Mouse (Mus musculus) hindbrain, embryonic 11.5 days (tissue): ENCODE measurements around the gene Rbm38. TPM values are rescaled to one million over a fixed set of nuclear protein-coding genes. Genes with fewer than 3 reads are reported as not detected.

Source experiments
- ATAC-seq: fragments of 200-750 bp; cut with Nextera tagmentation; 2 replicates; pipeline ENCODE4 v1.8.0; 2017; ENCODE audit warnings: mild to moderate bottlenecking, moderate TSS enrichment, moderate library complexity; ENCODE audit not compliant: low FRiP score
- DNase-seq: peaks from one replicate; pipeline ENCODE4 v3.0.0-alpha.2; 2015; ENCODE audit warnings: low spot score
- H3K27ac ChIP-seq: fragments of 300-500 bp; sonication (generic); 2 replicates; pipeline ENCODE4 v1.5.1; 2014; ENCODE audit warnings: mild to moderate bottlenecking, low read depth, low read length
- H3K27me3 ChIP-seq: fragments of 300-500 bp; sonication (generic); 2 replicates; pipeline ENCODE4 v1.6.1; 2014; ENCODE audit warnings: mild to moderate bottlenecking, low read length, moderate library complexity, mixed read lengths; ENCODE audit not compliant: control insufficient read depth, insufficient read depth
- H3K36me3 ChIP-seq: fragments of 300-500 bp; sonication (generic); 2 replicates; pipeline ENCODE4 v1.6.1; 2014; ENCODE audit warnings: mild to moderate bottlenecking, low read length, moderate library complexity, mixed read lengths; ENCODE audit not compliant: control insufficient read depth, insufficient read depth
- H3K4me1 ChIP-seq: fragments of 300-500 bp; sonication (generic); replicated peaks from 2 replicates; pipeline ENCODE4 v1.6.1; 2014; ENCODE audit warnings: low read length, mixed read lengths; ENCODE audit not compliant: control insufficient read depth, insufficient read depth
- H3K4me2 ChIP-seq: fragments of 300-500 bp; sonication (generic); replicated peaks from 2 replicates; pipeline ENCODE4 v1.6.1; 2014; ENCODE audit warnings: mild to moderate bottlenecking, low read depth, low read length
- H3K4me3 ChIP-seq: fragments of 300-500 bp; sonication (generic); 2 replicates; pipeline ENCODE4 v1.5.1; 2014; ENCODE audit warnings: low read depth, low read length
- H3K9ac ChIP-seq: fragments of 300-500 bp; sonication (generic); 2 replicates; pipeline ENCODE4 v1.6.1; 2014; ENCODE audit warnings: low read depth, low read length
- H3K9me3 ChIP-seq: fragments of 300-500 bp; sonication (generic); 2 replicates; pipeline ENCODE4 v1.6.1; 2016; ENCODE audit warnings: low read length; ENCODE audit not compliant: control insufficient read depth
- WGBS: fragments of 180-500 bp; shearing (Covaris S2); extraction: QIAGEN DNeasy Blood & Tissue Kit; methylation state at CpG from one replicate; pipeline ENCODE4 v1.1.7; 2014; 5-methylcytosine and 5-hydroxymethylcytosine counted together
- polyA plus RNA-seq: library from polyadenylated mRNA; unstranded; fragments of >200 nt; fragmentation: Nextera tagmentation; extraction: Ambion mirVana; gene quantifications from 2 replicates; pipeline ENCODE4 v1.2.1, GENCODE M21; 2014

Rbm38 gene
- 57.0 and 63.3 TPM in 2 replicates for polyA plus RNA-seq

- peak; percentile 35 for DNase-seq
- H3K9me3 ChIP-seq: no peaks in the 10 kb centered on the region
- no peak for ATAC-seq
- peak within 1 kb of the TSS; percentile 31 for H3K4me3 ChIP-seq
- WGBS: 32% methylated on average over 11 of the region's 11 CpGs
- peaks cover 19% of the 10 kb centered on the region for H3K27me3 ChIP-seq
- peak within 1 kb of the TSS; percentile 71 for H3K4me2 ChIP-seq
- peaks cover 21% of the 10 kb centered on the region for H3K4me1 ChIP-seq
- H3K36me3 ChIP-seq: peaks cover 3% of the 10 kb centered on the region; the same call in 1 of the 2 replicates
- H3K27ac ChIP-seq: no peak within 1 kb of the TSS
- H3K9ac ChIP-seq: 0 out of 2 replicates have a peak within 1 kb of the TSS, but pooled peaks have one; percentile 40
Measured at GRCm38 (mm10) chr2:173020430-173020829, at the start of gene Rbm38. TSS of gene Rbm38 (plus strand) at chr2:173020498.

GRCm38 (mm10) chr2:172971865-172972264 is 48.4 kb upstream of the Rbm38 start:
- no peak for DNase-seq
- no peaks in the 10 kb centered on the region for H3K36me3 ChIP-seq
- H3K4me1 ChIP-seq: peaks cover 2% of the 10 kb centered on the region; the same call in 1 of the 2 replicates
- no peaks in the 10 kb centered on the region for H3K9me3 ChIP-seq
- H3K27ac ChIP-seq: no peak overlapping the region
- ATAC-seq: no peak
- no peak overlapping the region for H3K4me3 ChIP-seq
- no peak overlapping the region for H3K9ac ChIP-seq
- 87% methylated on average over 2 of the region's 2 CpGs for WGBS
- H3K27me3 ChIP-seq: no peaks in the 10 kb centered on the region
- H3K4me2 ChIP-seq: no peak overlapping the region

- ATAC-seq: no peak
- H3K4me3 ChIP-seq: no peak overlapping the region
- H3K9ac ChIP-seq: no peak overlapping the region
- no peak for DNase-seq
- H3K27me3 ChIP-seq: no peaks in the 10 kb centered on the region
- no peaks in the 10 kb centered on the region for H3K9me3 ChIP-seq
- no peaks in the 10 kb centered on the region for H3K36me3 ChIP-seq
- 21% methylated on average over 7 of the region's 7 CpGs for WGBS
- no peak overlapping the region for H3K4me2 ChIP-seq
- no peak overlapping the region for H3K27ac ChIP-seq
- H3K4me1 ChIP-seq: peaks cover 2% of the 10 kb centered on the region; the same call in 1 of the 2 replicates
Measured at GRCm38 (mm10) chr2:172973806-172974565, 46.3 kb upstream of the Rbm38 start.

- WGBS: 30% methylated on average over 7 of the region's 7 CpGs
- Histone ChIP-seq H3K27ac (no peak overlapping the region), H3K36me3 (no peaks in the 10 kb centered on the region), H3K9me3 (no peaks in the 10 kb centered on the region), H3K4me2 (no peak overlapping the region), H3K9ac (no peak overlapping the region), H3K4me1 (peaks cover 2% of the 10 kb centered on the region; the same call in 1 of the 2 replicates), H3K4me3 (no peak overlapping the region), H3K27me3 (no peaks in the 10 kb centered on the region)
- ATAC-seq (no peak), DNase-seq (no peak)
Measured at GRCm38 (mm10) chr2:172974701-172975100, 45.6 kb upstream of the Rbm38 start.

- H3K4me2 ChIP-seq: no peak overlapping the region
- no peaks in the 10 kb centered on the region for H3K27me3 ChIP-seq
- H3K4me3 ChIP-seq: no peak overlapping the region
- no peak overlapping the region for H3K9ac ChIP-seq
- H3K36me3 ChIP-seq: no peaks in the 10 kb centered on the region
- 79% methylated on average over 6 of the region's 6 CpGs for WGBS
- no peak overlapping the region for H3K27ac ChIP-seq
- no peaks in the 10 kb centered on the region for H3K9me3 ChIP-seq
- ATAC-seq (no peak), DNase-seq (no peak)
- peaks cover 2% of the 10 kb centered on the region; the same call in 1 of the 2 replicates for H3K4me1 ChIP-seq
Measured at GRCm38 (mm10) chr2:172975159-172975558, 45.1 kb upstream of the Rbm38 start.

GRCm38 (mm10) chr2:172976661-172977238 is 43.5 kb upstream of the Rbm38 start:
- Histone ChIP-seq H3K4me3 (no peak overlapping the region), H3K4me2 (no peak overlapping the region), H3K9ac (no peak overlapping the region), H3K36me3 (no peaks in the 10 kb centered on the region), H3K4me1 (peaks cover 2% of the 10 kb centered on the region; the same call in 1 of the 2 replicates), H3K9me3 (no peaks in the 10 kb centered on the region), H3K27ac (no peak overlapping the region), H3K27me3 (no peaks in the 10 kb centered on the region)
- ATAC-seq: no peak
- WGBS: 24% methylated on average over 7 of the region's 7 CpGs
- DNase-seq: no peak

GRCm38 (mm10) chr2:172977409-172978130 is 42.7 kb upstream of the Rbm38 start, which contains the start of gene Spo11:
TSS of gene Spo11 (plus strand) at chr2:172977700.
- Histone ChIP-seq H3K36me3 (no peaks in the 10 kb centered on the region), H3K4me1 (peaks cover 2% of the 10 kb centered on the region; the same call in 1 of the 2 replicates), H3K9ac (no peak within 1 kb of the TSS), H3K4me3 (no peak within 1 kb of the TSS), H3K9me3 (no peaks in the 10 kb centered on the region), H3K27ac (no peak within 1 kb of the TSS), H3K4me2 (no peak within 1 kb of the TSS), H3K27me3 (no peaks in the 10 kb centered on the region)
- 11% methylated on average over 14 of the region's 14 CpGs for WGBS
- no peak for ATAC-seq
- DNase-seq: no peak

- Histone ChIP-seq H3K27me3 (no peaks in the 10 kb centered on the region), H3K9me3 (no peaks in the 10 kb centered on the region), H3K4me1 (peaks cover 2% of the 10 kb centered on the region; the same call in 1 of the 2 replicates), H3K36me3 (no peaks in the 10 kb centered on the region), H3K4me2 (no peak overlapping the region), H3K4me3 (no peak overlapping the region), H3K9ac (no peak overlapping the region), H3K27ac (no peak overlapping the region)
- ATAC-seq (no peak), DNase-seq (no peak)
- 59% methylated on average over 4 of the region's 4 CpGs for WGBS
Measured at GRCm38 (mm10) chr2:172978131-172978633, 42.1 kb upstream of the Rbm38 start.
